Mouse (Mus musculus): Measurements from ENCODE around the gene BC034090. TPM values are rescaled to one million over a fixed set of nuclear protein-coding genes. Genes with fewer than 3 reads are reported as not detected.

Gene BC034090
- polyA plus RNA-seq, 1 experiment from 2014 or later: 4.1 TPM

GRCm38 (mm10) chr1:155241701-155242487, 2.4 kb downstream of the BC034090 start:
- Histone ChIP-seq H3K4me1 (peaks cover 32% of the 10 kb centered on the region), H3K36me3 (no peaks in the 10 kb centered on the region), H3K4me3 (replicated peaks) (no peak overlapping the region), H3K27me3 (replicated peaks) (peaks cover 7% of the 10 kb centered on the region), H3K4me2 (no peak overlapping the region), H3K27ac (replicated peaks) (no peak overlapping the region), H3K9me3 (replicated peaks) (no peaks in the 10 kb centered on the region), H3K9ac (replicated peaks) (no peak overlapping the region)
- ATAC-seq (ENCODE audit: low FRiP score): no peak
- WGBS: 84% methylated on average over 12 of the region's 12 CpGs

DNA sequence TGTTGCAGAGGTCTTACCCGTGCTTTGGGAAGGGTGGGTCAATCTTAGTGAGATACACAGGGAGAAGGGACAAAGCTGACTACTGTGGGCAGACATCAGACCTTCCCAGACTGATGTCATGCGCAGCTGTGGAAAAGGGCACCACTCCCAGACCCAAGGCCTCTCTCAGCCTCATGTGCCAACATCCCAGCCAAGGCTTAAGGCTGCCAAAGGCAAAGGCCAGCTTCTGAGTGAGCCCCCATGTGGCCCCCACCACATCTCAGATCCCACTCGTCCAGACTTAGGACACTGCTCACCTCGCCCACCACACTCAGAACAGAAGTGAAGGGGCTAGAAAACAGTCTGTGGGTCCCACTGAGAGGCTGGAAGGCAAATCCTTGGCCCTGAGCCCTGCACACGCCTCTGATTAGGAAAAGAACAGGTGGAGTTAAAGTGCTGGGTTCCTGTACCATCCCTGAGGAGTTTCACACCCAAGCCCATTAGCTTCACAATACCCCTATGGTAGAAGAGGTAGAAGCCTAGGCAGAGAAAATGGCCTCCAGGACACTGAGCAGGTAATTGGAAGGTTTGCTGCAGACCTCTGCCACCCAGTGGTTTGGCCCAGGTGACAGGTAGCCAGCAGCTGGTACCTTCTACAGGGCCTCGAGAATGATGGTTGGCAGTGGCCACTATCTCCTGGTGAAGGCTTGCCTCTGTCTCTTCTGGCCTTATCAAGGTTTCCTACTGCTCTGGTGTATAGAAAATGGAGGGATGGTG, 4.1 kb downstream of the BC034090 start:
- Histone ChIP-seq H3K4me1 (peaks cover 47% of the 10 kb centered on the region), H3K9ac (replicated peaks) (no peak overlapping the region), H3K4me3 (replicated peaks) (no peak overlapping the region), H3K27me3 (replicated peaks) (peaks cover under 1% of the 10 kb centered on the region), H3K9me3 (replicated peaks) (no peaks in the 10 kb centered on the region), H3K4me2 (no peak overlapping the region), H3K27ac (replicated peaks) (no peak overlapping the region), H3K36me3 (no peaks in the 10 kb centered on the region)
- no peak for ATAC-seq (ENCODE audit: low FRiP score)
- 88% methylated on average over 6 of the region's 6 CpGs for WGBS

DNA sequence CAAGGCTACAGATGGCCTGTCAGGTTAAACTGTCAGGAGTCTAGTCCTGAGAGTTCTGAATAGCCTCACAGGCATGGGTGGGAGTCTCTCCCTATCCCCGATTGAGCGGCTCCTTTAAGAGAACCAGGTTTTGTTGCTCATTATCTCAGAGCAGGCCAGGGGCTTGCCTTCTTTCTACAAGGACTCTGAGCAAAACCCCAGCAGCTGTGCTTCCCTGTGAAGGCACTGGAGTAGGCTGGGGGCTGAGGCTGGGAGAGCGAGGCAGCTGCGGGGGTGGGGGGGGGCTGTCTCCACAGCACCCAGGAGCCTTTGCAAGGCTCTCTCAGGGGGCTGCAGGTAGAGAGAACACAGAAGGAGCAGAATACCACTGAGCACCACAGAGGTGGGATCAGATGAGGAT, 5.1 kb downstream of the BC034090 start:
- H3K9ac ChIP-seq (replicated peaks): no peak overlapping the region
- no peak overlapping the region for H3K27ac ChIP-seq (replicated peaks)
- no peaks in the 10 kb centered on the region for H3K36me3 ChIP-seq
- no peak overlapping the region for H3K4me3 ChIP-seq (replicated peaks)
- no peaks in the 10 kb centered on the region for H3K27me3 ChIP-seq (replicated peaks)
- WGBS: 68% methylated on average over 4 of the region's 4 CpGs
- no peaks in the 10 kb centered on the region for H3K9me3 ChIP-seq (replicated peaks)
- H3K4me2 ChIP-seq: no peak overlapping the region
- peaks cover 45% of the 10 kb centered on the region for H3K4me1 ChIP-seq
- ATAC-seq (ENCODE audit: low FRiP score): no peak

- Histone ChIP-seq H3K27ac (replicated peaks) (no peak overlapping the region), H3K27me3 (replicated peaks) (no peaks in the 10 kb centered on the region), H3K36me3 (no peaks in the 10 kb centered on the region), H3K4me2 (no peak overlapping the region), H3K9me3 (replicated peaks) (no peaks in the 10 kb centered on the region), H3K4me3 (replicated peaks) (no peak overlapping the region), H3K9ac (replicated peaks) (no peak overlapping the region), H3K4me1 (peaks cover 51% of the 10 kb centered on the region)
- 70% methylated on average over 5 of the region's 5 CpGs for WGBS
- no peak for ATAC-seq (ENCODE audit: low FRiP score)
Observed at GRCm38 (mm10) chr1:155238126-155238525, 6.1 kb downstream of the BC034090 start.

GRCm38 (mm10) chr1:155237390-155237789, 6.9 kb downstream of the BC034090 start:
- Histone ChIP-seq H3K9me3 (replicated peaks) (no peaks in the 10 kb centered on the region), H3K4me3 (replicated peaks) (no peak overlapping the region), H3K27ac (replicated peaks) (no peak overlapping the region), H3K36me3 (no peaks in the 10 kb centered on the region), H3K9ac (replicated peaks) (no peak overlapping the region), H3K4me1 (peaks cover 58% of the 10 kb centered on the region), H3K4me2 (no peak overlapping the region), H3K27me3 (replicated peaks) (no peaks in the 10 kb centered on the region)
- 57% methylated on average over 11 of the region's 11 CpGs for WGBS
- ATAC-seq (ENCODE audit: low FRiP score): no peak

GRCm38 (mm10) chr1:155236306-155237024, 7.8 kb downstream of the BC034090 start:
- Histone ChIP-seq H3K27me3 (replicated peaks) (no peaks in the 10 kb centered on the region), H3K4me2 (no peak overlapping the region), H3K9me3 (replicated peaks) (no peaks in the 10 kb centered on the region), H3K4me3 (replicated peaks) (no peak overlapping the region), H3K36me3 (no peaks in the 10 kb centered on the region), H3K9ac (replicated peaks) (no peak overlapping the region), H3K27ac (replicated peaks) (peak overlapping the region; percentile 33), H3K4me1 (peaks cover 65% of the 10 kb centered on the region)
- 36% methylated on average over 13 of the region's 13 CpGs for WGBS
- no peak for ATAC-seq (ENCODE audit: low FRiP score)

- ATAC-seq (ENCODE audit: low FRiP score): no peak
- Histone ChIP-seq H3K27me3 (replicated peaks) (no peaks in the 10 kb centered on the region), H3K4me1 (peaks cover 73% of the 10 kb centered on the region), H3K36me3 (no peaks in the 10 kb centered on the region), H3K4me3 (replicated peaks) (no peak overlapping the region), H3K9me3 (replicated peaks) (no peaks in the 10 kb centered on the region), H3K4me2 (no peak overlapping the region), H3K27ac (replicated peaks) (peak overlapping the region; percentile 33; the same call in 1 of the 2 replicates), H3K9ac (replicated peaks) (no peak overlapping the region)
- WGBS: 51% methylated on average over 2 of the region's 2 CpGs
Observed at GRCm38 (mm10) chr1:155235641-155236040, 8.6 kb downstream of the BC034090 start.

DNA sequence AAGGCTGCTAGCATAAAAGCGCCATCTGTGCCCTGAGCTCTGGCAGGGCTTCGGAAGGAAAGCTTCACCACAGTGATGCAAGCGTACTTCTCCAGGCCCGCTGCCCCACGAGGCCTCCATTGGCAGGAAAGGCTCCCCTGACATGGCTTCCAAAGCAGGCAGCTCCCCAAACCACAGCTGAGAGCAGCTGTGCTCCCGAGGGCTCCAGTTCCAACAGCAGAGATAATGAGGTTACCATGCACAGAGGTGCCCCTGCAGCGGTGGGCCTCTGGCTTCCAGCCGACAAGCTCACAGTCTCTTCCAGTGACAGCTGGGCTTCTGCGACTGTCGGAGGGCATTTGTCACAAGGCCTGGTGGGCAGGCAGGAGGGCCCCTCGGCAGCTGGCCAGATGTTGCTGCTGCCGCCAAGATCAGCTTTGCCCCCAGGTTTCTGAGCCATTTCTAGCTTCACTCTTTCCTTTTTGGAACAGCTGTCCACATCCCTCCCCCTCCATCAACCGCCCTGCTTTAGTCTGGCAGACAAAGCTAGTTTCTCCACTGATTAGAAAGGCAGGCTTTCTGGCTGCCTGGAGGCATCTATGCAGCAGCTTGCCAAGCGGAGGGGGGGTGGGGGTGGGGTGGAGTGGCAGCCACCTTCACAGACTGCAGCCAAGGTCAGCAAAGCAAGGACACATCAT, 10.2 kb downstream of the BC034090 start:
- Histone ChIP-seq H3K4me2 (no peak overlapping the region), H3K4me3 (replicated peaks) (no peak overlapping the region), H3K27ac (replicated peaks) (peak overlapping the region; percentile 83), H3K9me3 (replicated peaks) (no peaks in the 10 kb centered on the region), H3K27me3 (replicated peaks) (no peaks in the 10 kb centered on the region), H3K4me1 (peaks cover 82% of the 10 kb centered on the region), H3K9ac (replicated peaks) (no peak overlapping the region), H3K36me3 (no peaks in the 10 kb centered on the region)
- WGBS: 13% methylated on average over 14 of the region's 14 CpGs
- peak; percentile 68; the same call in 1 of the 2 replicates for ATAC-seq (ENCODE audit: low FRiP score)

DNA sequence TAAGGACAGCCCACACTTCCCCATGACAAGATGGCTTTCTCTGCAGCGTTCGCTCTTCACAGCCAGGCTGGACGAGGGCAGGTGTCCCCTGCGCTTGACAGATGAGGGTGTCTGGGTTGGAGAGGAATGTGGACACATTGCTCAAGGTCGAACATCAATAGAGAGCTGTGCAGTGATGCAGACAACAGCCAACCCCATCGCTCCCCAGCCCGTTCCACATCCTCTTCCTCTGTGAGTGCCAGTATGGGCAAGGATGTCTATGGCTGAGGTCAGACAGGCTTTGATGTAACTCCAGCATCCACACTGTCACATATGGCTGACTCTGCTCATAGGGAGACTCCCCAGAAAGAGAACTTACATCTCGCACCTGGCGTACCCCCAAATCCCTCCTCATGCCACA, 10.9 kb downstream of the BC034090 start:
- 69% methylated on average over 9 of the region's 9 CpGs for WGBS
- Histone ChIP-seq H3K27me3 (replicated peaks) (no peaks in the 10 kb centered on the region), H3K27ac (replicated peaks) (peak overlapping the region; percentile 83), H3K9me3 (replicated peaks) (no peaks in the 10 kb centered on the region), H3K4me3 (replicated peaks) (no peak overlapping the region), H3K36me3 (no peaks in the 10 kb centered on the region), H3K9ac (replicated peaks) (no peak overlapping the region), H3K4me2 (no peak overlapping the region), H3K4me1 (peaks cover 84% of the 10 kb centered on the region)
- ATAC-seq (ENCODE audit: low FRiP score): no peak

DNA sequence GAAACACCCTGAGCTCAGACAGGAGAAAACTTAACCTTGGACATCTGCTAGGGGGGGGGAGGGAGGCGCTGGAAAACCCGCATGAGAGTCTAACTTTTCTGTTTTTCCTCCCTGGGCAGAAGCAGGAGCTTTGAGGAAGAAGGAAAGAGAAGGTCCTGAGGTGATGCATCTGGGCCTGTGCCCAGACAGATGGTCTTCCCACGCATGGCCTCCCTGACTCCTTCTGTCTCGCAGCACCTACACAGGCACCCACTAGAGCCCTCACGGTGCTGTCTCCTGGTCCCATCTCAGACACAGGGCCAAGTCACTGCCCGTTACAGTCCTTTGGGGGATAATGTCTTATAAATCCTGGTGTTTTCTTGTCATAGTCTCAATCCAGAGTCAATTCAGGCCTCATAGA, 11.5 kb downstream of the BC034090 start:
- no peak for ATAC-seq (ENCODE audit: low FRiP score)
- Histone ChIP-seq H3K4me3 (replicated peaks) (no peak overlapping the region), H3K27ac (replicated peaks) (peak overlapping the region; percentile 83), H3K4me1 (peaks cover 87% of the 10 kb centered on the region), H3K4me2 (no peak overlapping the region), H3K9ac (replicated peaks) (no peak overlapping the region), H3K27me3 (replicated peaks) (no peaks in the 10 kb centered on the region), H3K9me3 (replicated peaks) (no peaks in the 10 kb centered on the region), H3K36me3 (no peaks in the 10 kb centered on the region)
- WGBS: 61% methylated on average over 6 of the region's 6 CpGs

- Histone ChIP-seq H3K4me3 (replicated peaks) (no peak overlapping the region), H3K4me2 (no peak overlapping the region), H3K36me3 (no peaks in the 10 kb centered on the region), H3K4me1 (peaks cover 85% of the 10 kb centered on the region), H3K27me3 (replicated peaks) (no peaks in the 10 kb centered on the region), H3K9me3 (replicated peaks) (no peaks in the 10 kb centered on the region), H3K9ac (replicated peaks) (no peak overlapping the region), H3K27ac (replicated peaks) (peak overlapping the region; percentile 83)
- WGBS: 71% methylated on average over 12 of the region's 12 CpGs
- no peak for ATAC-seq (ENCODE audit: low FRiP score)
Observed at GRCm38 (mm10) chr1:155232385-155232784, 11.9 kb downstream of the BC034090 start.
